Mouse (Mus musculus) E14TG2a.4 (cell line): Measurements from ENCODE around the gene 1700012B07Rik.

Experiments used
- CTCF ChIP-seq: conservative IDR thresholded peaks from 2 replicates; pipeline ENCODE4 v1.5.1; 2014; ENCODE audit warnings: low read length
- NANOG ChIP-seq: IDR thresholded peaks from 2 replicates; pipeline ENCODE4 v1.6.1; 2014; ENCODE audit warnings: borderline replicate concordance, low read length, mixed read lengths
- POU5F1 ChIP-seq: IDR thresholded peaks from 2 replicates; pipeline ENCODE4 v1.6.1; 2014; ENCODE audit warnings: low read length, borderline replicate concordance

DNA sequence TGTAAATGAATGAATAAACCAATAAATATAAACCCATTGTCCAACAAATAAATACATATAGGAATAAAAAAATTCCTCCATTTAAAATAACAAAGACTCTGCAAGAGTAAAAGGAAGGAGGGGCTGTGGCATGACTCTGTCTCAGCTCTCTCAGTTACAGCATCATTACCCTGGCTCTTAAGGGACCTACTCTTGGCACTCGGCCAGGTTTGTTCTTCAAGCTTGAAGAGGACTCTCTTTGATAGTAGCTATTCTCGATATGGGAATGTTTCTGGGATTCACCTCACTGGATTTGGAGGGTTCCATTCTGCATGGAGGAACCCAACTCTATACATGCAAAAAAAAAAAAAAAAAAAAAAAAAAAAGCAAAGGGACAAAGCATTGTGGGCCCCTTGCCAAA lies 16.1 kb downstream of the 1700012B07Rik start:
- no peak for TF ChIP-seq CTCF
- TF ChIP-seq NANOG: no peak
- TF ChIP-seq POU5F1: no peak
